Mouse (Mus musculus) olfactory bulb, adult 2 months (tissue): ENCODE measurements at regions not wholly inside any gene's neighbourhood (a gene's known extent, or its start where the extent isn't known, plus 50 kb on each side); places are given as distances from the start of the nearest gene placed in this dataset.

Source experiments
- H3K27ac ChIP-seq: fragments of 200-500 bp; 2 replicates; pipeline ENCODE4 v1.5.1; 2012; ENCODE audit warnings: low read depth, low read length; ENCODE audit not compliant: insufficient read depth
- H3K4me1 ChIP-seq: fragments of 200-500 bp; 2 replicates; pipeline ENCODE4 v1.6.1; 2012; ENCODE audit warnings: low read length; ENCODE audit not compliant: control insufficient read depth, insufficient read depth
- H3K4me3 ChIP-seq: fragments of 200-500 bp; 2 replicates; pipeline ENCODE4 v1.5.1; 2012; ENCODE audit warnings: mild to moderate bottlenecking, low read depth, low read length, moderate library complexity; ENCODE audit not compliant: insufficient read depth
- CTCF ChIP-seq: fragments of 200-500 bp; IDR thresholded peaks from 2 replicates; pipeline ENCODE4 v1.5.1; 2012; ENCODE audit warnings: low read depth, mild to moderate bottlenecking, low read length, moderate library complexity; ENCODE audit not compliant: insufficient read depth
- POLR2A ChIP-seq: fragments of 200-500 bp; IDR thresholded peaks from 2 replicates; pipeline ENCODE4 v1.6.1; 2012; ENCODE audit warnings: mild to moderate bottlenecking, low read depth, low read length, moderate library complexity; ENCODE audit not compliant: insufficient read depth
- WGBS: fragments of 180-500 bp; shearing (Covaris S2); methylation state at CpG from one replicate; pipeline ENCODE4 v1.1.7; 2018; 5-methylcytosine and 5-hydroxymethylcytosine counted together

- TF ChIP-seq CTCF: no peak
- TF ChIP-seq POLR2A: no peak
- Histone ChIP-seq H3K4me3 (no peak overlapping the region), H3K4me1 (no peaks in the 10 kb centered on the region), H3K27ac (no peak overlapping the region)
- WGBS: 55% methylated on average over 5 of the region's 5 CpGs
Observed at GRCm38 (mm10) chr8:89707341-89707928, 640.7 kb downstream of the Tox3 start.

- 96% methylated on average over 6 of the region's 6 CpGs for WGBS
- H3K4me3 ChIP-seq: no peak overlapping the region
- H3K27ac ChIP-seq: no peak overlapping the region
- TF ChIP-seq POLR2A: no peak
- no peak for TF ChIP-seq CTCF
- H3K4me1 ChIP-seq: no peaks in the 10 kb centered on the region
Observed at GRCm38 (mm10) chr8:89685696-89686095, 641.7 kb upstream of the Sall1 start.

GRCm38 (mm10) chr8:89680937-89681336, 637.0 kb upstream of the Sall1 start:
- no peak overlapping the region for H3K27ac ChIP-seq
- no peaks in the 10 kb centered on the region for H3K4me1 ChIP-seq
- no peak overlapping the region for H3K4me3 ChIP-seq
- TF ChIP-seq CTCF: no peak
- TF ChIP-seq POLR2A: no peak
- 65% methylated on average over 4 of the region's 4 CpGs for WGBS

GRCm38 (mm10) chr8:89680341-89680740, 636.4 kb upstream of the Sall1 start:
- no peak for TF ChIP-seq CTCF
- TF ChIP-seq POLR2A: no peak
- WGBS: 75% methylated on average over 5 of the region's 5 CpGs
- H3K4me3 ChIP-seq: no peak overlapping the region
- H3K4me1 ChIP-seq: no peaks in the 10 kb centered on the region
- no peak overlapping the region for H3K27ac ChIP-seq

- WGBS: 56% methylated on average over 4 of the region's 4 CpGs
- Histone ChIP-seq H3K27ac (no peak overlapping the region), H3K4me1 (no peaks in the 10 kb centered on the region), H3K4me3 (no peak overlapping the region)
- TF ChIP-seq CTCF (no peak), POLR2A (no peak)
Observed at GRCm38 (mm10) chr8:89679551-89679950, 635.6 kb upstream of the Sall1 start.

GRCm38 (mm10) chr8:89677266-89677665, 633.3 kb upstream of the Sall1 start:
- WGBS: 67% methylated on average over 5 of the region's 5 CpGs
- no peaks in the 10 kb centered on the region for H3K4me1 ChIP-seq
- TF ChIP-seq POLR2A (no peak), CTCF (no peak)
- no peak overlapping the region for H3K4me3 ChIP-seq
- no peak overlapping the region for H3K27ac ChIP-seq

GRCm38 (mm10) chr8:89673911-89674310, 629.9 kb upstream of the Sall1 start:
- TF ChIP-seq POLR2A (no peak), CTCF (no peak)
- Histone ChIP-seq H3K27ac (no peak overlapping the region), H3K4me1 (no peaks in the 10 kb centered on the region), H3K4me3 (no peak overlapping the region)
- 88% methylated on average over 4 of the region's 4 CpGs for WGBS

GRCm38 (mm10) chr8:89672631-89673030, 628.7 kb upstream of the Sall1 start:
- 73% methylated on average over 5 of the region's 5 CpGs for WGBS
- TF ChIP-seq CTCF: no peak
- no peak for TF ChIP-seq POLR2A
- Histone ChIP-seq H3K27ac (no peak overlapping the region), H3K4me1 (no peaks in the 10 kb centered on the region), H3K4me3 (no peak overlapping the region)

GRCm38 (mm10) chr8:89664911-89665689, 621.1 kb upstream of the Sall1 start:
- H3K27ac ChIP-seq: no peak overlapping the region
- TF ChIP-seq CTCF (no peak), POLR2A (no peak)
- H3K4me1 ChIP-seq: peaks cover 2% of the 10 kb centered on the region; the same call in 1 of the 2 replicates
- 94% methylated on average over 9 of the region's 9 CpGs for WGBS
- no peak overlapping the region for H3K4me3 ChIP-seq
